Mouse (Mus musculus) G1E (cell line): ENCODE results near the gene Maml2.

Experiments
- CTCF ChIP-seq: IDR thresholded peaks from 2 replicates; pipeline ENCODE4 v1.5.1; 2012; ENCODE audit warnings: low read depth, low read length, inconsistent platforms, mixed read lengths
- GATA1 ChIP-seq: IDR thresholded peaks from 2 replicates; pipeline ENCODE4 v1.6.1; 2012; ENCODE audit warnings: borderline replicate concordance, low read length, inconsistent platforms, mixed read lengths
- POLR2AphosphoS5 ChIP-seq: IDR thresholded peaks from 2 replicates; pipeline ENCODE4 v1.6.1; 2012; ENCODE audit warnings: low read depth, low read length, inconsistent platforms; ENCODE audit not compliant: insufficient replicate concordance

DNA sequence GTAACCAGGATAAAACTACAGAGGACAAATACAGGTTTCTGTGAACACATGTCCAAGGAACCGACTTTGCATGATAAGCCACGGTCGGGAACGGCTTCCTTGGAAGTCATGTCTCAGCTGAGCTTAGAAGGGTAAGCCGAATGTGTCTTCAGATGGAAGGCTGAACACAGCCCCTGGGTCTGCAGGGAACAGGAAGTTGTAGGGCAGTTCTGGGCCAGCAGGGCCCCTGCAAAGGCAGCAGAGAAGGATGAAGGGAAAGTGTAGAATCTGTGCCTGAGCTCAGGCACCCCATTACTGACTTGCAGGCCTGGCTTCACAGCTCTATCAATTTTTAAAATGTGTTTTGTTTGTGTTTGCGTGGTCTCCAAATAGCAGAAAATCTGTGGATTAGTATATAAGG lies 171.0 kb downstream of the Maml2 start:
- TF ChIP-seq CTCF (no peak), POLR2AphosphoS5 (no peak), GATA1 (no peak)
